Mouse (Mus musculus) hindbrain, embryonic 12.5 days (tissue): ENCODE measurements around the gene Hps5. TPM values are rescaled to one million over a fixed set of nuclear protein-coding genes. Genes with fewer than 3 reads are reported as not detected.
"Not testable (repeated sequence)": the region's sequence is repeated elsewhere in the genome, so short reads cannot be mapped to it uniquely, and the experiment has no call there.

Experiments
- ATAC-seq: fragments of 200-750 bp; cut with Nextera tagmentation; 2 replicates; pipeline ENCODE4 v1.8.0; 2017; ENCODE audit warnings: moderate TSS enrichment; ENCODE audit not compliant: low FRiP score
- H3K27ac ChIP-seq: fragments of 300-500 bp; sonication (generic); 2 replicates; pipeline ENCODE4 v1.5.1; 2016; ENCODE audit warnings: mild to moderate bottlenecking
- H3K27me3 ChIP-seq: fragments of 300-500 bp; sonication (generic); 2 replicates; pipeline ENCODE4 v1.6.1; 2016; ENCODE audit warnings: mild to moderate bottlenecking
- H3K36me3 ChIP-seq: fragments of 300-500 bp; sonication (generic); 2 replicates; pipeline ENCODE4 v1.6.1; 2016; ENCODE audit warnings: mild to moderate bottlenecking
- H3K4me1 ChIP-seq: fragments of 300-500 bp; sonication (generic); 2 replicates; pipeline ENCODE4 v1.6.1; 2016
- H3K4me2 ChIP-seq: fragments of 300-500 bp; sonication (generic); replicated peaks from 2 replicates; pipeline ENCODE4 v1.6.1; 2016; ENCODE audit warnings: mild to moderate bottlenecking
- H3K4me3 ChIP-seq: fragments of 300-500 bp; sonication (generic); 2 replicates; pipeline ENCODE4 v1.5.1; 2016; ENCODE audit warnings: mild to moderate bottlenecking
- H3K9ac ChIP-seq: fragments of 300-500 bp; sonication (generic); 2 replicates; pipeline ENCODE4 v1.6.1; 2016; ENCODE audit warnings: mild to moderate bottlenecking, moderate library complexity
- H3K9me3 ChIP-seq: fragments of 300-500 bp; sonication (generic); replicated peaks from 2 replicates; pipeline ENCODE4 v1.6.1; 2016; ENCODE audit warnings: mild to moderate bottlenecking
- WGBS: fragments of 180-500 bp; shearing (Covaris S2); methylation state at CpG from one replicate; pipeline ENCODE4 v1.1.7; 2016; 5-methylcytosine and 5-hydroxymethylcytosine counted together
- polyA plus RNA-seq: library from polyadenylated mRNA; unstranded; fragments of >200 nt; fragmentation: Nextera tagmentation; extraction: Ambion mirVana; gene quantifications from 2 replicates; pipeline ENCODE4 v1.2.1, GENCODE M21; 2016

Hps5 gene
- polyA plus RNA-seq, 1 experiment from 2014 or later, result 28.9 TPM

DNA sequence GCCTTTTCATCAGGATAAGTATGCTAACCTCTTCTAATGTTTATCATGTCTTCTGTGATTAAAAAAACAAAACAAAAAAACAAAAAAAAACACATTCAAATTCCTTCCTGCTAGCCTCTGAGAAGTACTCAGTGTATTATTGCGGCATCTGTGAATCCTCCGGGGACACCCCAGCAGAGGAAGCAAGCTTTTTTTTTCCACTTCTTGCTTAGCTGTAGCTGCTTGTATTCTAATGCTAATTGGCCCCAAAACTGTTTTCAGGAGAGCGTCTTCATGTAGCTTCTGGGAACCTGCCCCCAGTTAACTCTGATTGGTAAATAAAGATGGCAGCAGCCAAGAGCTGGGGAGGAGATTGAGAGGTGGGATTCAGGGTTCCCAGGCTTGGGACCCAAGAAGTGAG is 47.4 kb downstream of the Hps5 start:
- H3K4me1 ChIP-seq, result no peaks in the 10 kb centered on the region; the same call in 1 of the 2 replicates
- no peaks in the 10 kb centered on the region for H3K27me3 ChIP-seq
- 37% methylated on average over 3 of the region's 3 CpGs for WGBS
- H3K36me3 ChIP-seq, result no peaks in the 10 kb centered on the region
- no peak for ATAC-seq
- no peaks in the 10 kb centered on the region for H3K9me3 ChIP-seq
- H3K4me2 ChIP-seq, result no peak overlapping the region
- H3K9ac ChIP-seq, result no peak overlapping the region
- H3K4me3 ChIP-seq, result no peak overlapping the region
- no peak overlapping the region for H3K27ac ChIP-seq

DNA sequence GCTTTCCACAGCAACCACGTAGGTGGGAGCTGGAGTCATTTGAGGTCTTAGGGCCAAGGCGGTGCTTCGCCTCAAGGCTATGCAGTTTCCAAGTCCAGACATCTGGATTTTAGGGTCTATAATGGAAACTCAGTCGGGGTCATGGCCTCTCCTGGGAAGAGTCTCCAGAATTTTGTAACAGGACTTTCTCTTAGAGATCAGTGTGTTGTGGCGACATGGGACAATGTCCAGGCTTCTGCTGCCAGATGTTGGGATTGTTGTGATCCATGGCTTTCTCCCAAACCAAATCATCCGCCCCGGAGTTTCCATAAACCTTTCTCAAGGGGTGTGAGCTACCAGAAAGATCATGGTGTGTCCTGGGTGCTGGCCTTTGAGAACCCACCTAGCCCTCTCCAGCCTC is 49.5 kb downstream of the Hps5 start:
- Histone ChIP-seq H3K9me3 (no peaks in the 10 kb centered on the region), H3K9ac (no peak overlapping the region), H3K4me1 (no peaks in the 10 kb centered on the region), H3K36me3 (no peaks in the 10 kb centered on the region), H3K4me3 (no peak overlapping the region), H3K27ac (no peak overlapping the region), H3K4me2 (no peak overlapping the region), H3K27me3 (no peaks in the 10 kb centered on the region)
- 90% methylated on average over 7 of the region's 7 CpGs for WGBS
- ATAC-seq, result no peak

DNA sequence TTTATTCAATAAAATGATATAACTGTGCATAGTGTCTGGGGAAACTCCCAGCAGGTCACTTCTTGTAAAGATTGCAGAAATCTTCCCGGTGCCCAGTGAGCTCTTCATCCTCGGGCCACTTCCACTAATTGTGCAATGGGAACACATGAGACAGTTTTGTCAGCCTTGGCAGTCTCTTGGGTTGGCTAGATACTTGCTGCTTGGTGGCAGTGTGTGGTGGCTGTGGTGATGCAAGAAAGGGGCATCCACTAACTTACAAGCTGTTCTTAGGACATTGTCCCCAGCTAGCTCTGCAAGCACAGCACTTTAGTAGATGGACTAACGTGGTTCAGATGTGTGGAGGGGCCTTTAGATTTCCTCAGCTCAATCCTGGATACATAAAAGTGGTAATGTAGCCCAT is 50.0 kb downstream of the Hps5 start:
- 87% methylated on average over 3 of the region's 3 CpGs for WGBS

DNA sequence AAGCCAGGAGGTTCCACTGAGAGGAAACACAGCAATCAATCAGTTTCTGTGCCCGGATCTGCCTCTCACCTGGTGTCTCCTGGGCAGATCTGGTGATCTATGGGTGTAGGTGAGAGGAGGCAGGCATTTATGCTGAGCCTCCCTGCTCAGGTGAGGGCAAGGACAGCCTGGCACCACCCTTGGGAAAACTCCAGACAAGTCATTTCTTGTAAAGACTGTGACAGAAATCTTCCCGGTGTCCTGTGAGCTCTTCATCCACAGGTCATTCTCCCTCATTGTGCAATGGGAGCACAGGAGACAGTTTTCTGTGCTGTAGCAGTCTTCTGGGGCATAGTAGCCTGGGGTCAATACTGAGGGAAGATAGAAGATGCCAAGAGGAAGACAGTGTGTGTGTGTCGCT is 53.0 kb downstream of the Hps5 start, which contains the start of gene Saa1:
Gene Saa1, minus strand, starts transcription at position 101 of the 400 bp plus-strand sequence.
- not testable (repeated sequence) for H3K27me3 ChIP-seq, ATAC-seq, H3K4me3 ChIP-seq, H3K9me3 ChIP-seq, H3K4me2 ChIP-seq, H3K9ac ChIP-seq, H3K4me1 ChIP-seq, H3K27ac ChIP-seq, H3K36me3 ChIP-seq
- 85% methylated on average over 3 of the region's 3 CpGs for WGBS

More for the DNA sequence above, 50.0 kb downstream of the Hps5 start:
- Histone ChIP-seq H3K36me3 (no peaks in the 10 kb centered on the region), H3K4me2 (no peak overlapping the region), H3K9ac (no peak overlapping the region), H3K9me3 (no peaks in the 10 kb centered on the region), H3K4me3 (no peak overlapping the region), H3K4me1 (no peaks in the 10 kb centered on the region), H3K27ac (no peak overlapping the region), H3K27me3 (no peaks in the 10 kb centered on the region)
- ATAC-seq, result no peak

DNA sequence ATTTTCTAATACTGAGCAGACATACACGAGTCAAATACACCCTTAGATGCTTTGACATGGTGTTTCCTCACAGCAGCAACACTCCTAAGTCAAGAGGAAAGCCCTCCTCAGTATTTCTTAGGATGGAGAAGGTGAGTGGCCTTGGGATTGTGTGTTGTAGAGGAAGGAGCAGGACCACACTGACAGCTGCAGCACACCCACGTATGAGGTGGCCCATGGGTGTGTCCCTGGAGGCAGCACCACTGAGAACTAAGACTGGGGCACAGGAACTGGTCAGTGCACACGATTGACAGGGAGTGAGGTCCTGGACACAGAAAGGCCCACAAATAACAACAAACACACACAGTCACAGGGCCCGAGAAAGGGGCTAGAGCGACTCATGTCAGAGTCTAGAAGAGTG is 55.8 kb downstream of the Hps5 start:
- not testable (repeated sequence) for H3K36me3 ChIP-seq, ATAC-seq, H3K4me3 ChIP-seq, H3K9ac ChIP-seq, H3K9me3 ChIP-seq, H3K27me3 ChIP-seq, H3K27ac ChIP-seq, H3K4me1 ChIP-seq, H3K4me2 ChIP-seq
- WGBS, result 75% methylated on average over 5 of the region's 5 CpGs

DNA sequence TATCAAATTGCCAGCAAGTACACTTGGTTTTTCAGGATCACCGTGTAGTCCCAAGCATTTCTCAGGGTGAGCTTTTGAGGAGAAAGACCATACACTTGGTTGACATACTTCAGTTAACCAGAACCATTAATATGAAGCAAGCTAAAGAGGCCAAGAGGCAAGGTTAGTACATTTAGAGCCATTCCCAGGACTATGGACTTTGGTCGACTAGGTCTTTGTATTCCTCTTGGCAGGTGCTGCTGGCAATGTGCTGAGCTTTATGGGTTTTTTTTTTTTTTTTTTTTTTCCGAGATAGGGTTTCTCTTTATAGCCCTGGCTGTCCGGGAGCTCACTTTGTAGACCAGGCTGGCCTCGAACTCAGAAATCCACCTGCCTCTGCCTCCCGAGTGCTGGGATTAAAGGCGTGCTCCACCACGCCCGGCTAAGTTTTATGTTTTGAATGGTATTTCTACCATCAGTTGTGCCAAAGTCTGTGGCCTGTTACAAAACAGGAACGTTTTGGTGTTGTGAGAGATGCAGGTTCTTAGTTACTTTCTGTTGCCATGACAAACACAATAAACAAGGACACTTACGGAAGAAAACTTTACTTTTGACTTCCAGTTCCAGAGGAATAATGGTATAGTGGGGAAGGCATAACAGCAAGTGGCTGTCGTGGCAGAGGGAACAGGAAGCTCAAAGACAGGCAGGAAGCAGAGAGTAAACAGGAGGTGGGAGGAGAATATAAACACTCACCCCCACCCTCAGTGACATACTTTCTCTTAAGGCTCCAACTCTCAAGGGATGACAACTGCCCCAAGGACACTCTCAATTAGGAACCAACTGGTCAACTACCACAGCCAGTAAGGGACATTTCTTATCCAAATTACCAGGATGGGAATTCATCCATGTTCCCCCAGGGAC is 57.1 kb downstream of the Hps5 start:
- Histone ChIP-seq H3K4me2 (no peak overlapping the region), H3K36me3 (no peaks in the 10 kb centered on the region), H3K4me3 (no peak overlapping the region), H3K9ac (no peak overlapping the region), H3K27ac (no peak overlapping the region), H3K27me3 (no peaks in the 10 kb centered on the region), H3K9me3 (no peaks in the 10 kb centered on the region), H3K4me1 (no peaks in the 10 kb centered on the region)
- 86% methylated on average over 12 of the region's 12 CpGs for WGBS
- ATAC-seq, result no peak

DNA sequence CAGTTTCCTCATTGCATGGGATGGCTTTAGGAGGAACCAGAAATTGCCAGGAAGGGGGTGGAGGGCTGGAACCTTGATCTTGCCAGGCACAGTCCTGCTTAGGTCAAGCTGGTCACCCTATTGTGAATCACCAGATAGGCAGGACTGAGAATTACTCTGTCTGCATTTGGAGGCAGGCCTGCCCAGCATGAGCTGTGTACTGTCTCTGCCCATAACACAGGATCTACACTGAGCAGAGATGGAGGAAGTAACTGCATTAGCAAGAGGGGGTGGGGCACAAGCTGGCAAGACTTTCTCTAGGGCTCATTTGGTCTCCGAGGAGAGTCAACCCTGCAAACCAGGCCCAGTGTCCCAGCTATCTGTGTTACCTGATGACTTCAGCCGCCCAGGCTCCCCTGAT is 60.9 kb downstream of the Hps5 start:
- Histone ChIP-seq H3K4me2 (no peak overlapping the region), H3K9ac (no peak overlapping the region), H3K27ac (no peak overlapping the region), H3K4me1 (no peaks in the 10 kb centered on the region), H3K36me3 (no peaks in the 10 kb centered on the region), H3K9me3 (no peaks in the 10 kb centered on the region), H3K27me3 (no peaks in the 10 kb centered on the region), H3K4me3 (no peak overlapping the region)
- 85% methylated on average over 2 of the region's 2 CpGs for WGBS
- no peak for ATAC-seq

DNA sequence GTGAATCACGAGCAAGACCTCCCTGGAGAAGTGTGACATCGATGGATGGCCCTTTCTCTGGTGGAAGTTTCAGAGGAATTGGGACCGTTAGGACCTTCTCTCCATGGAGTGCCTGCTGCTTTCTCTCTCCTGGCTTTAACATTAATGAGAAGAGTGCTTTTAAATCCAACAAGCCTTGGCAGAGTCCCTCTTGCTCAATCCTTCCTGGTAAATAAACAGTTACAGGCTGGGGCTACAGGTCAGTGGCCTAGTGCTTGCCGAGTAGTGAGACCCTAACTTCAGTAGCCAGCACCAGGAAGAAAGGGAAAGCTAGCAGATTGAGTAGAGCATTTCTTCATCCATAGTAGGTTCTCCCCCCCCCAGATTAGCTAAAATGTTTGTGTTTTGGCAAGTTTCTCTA is 63.4 kb downstream of the Hps5 start, which contains the start of gene Saa4:
Gene Saa4, minus strand, starts transcription at position 146 of the 400 bp plus-strand sequence.
- Histone ChIP-seq H3K27ac (no peak within 1 kb of the TSS), H3K9me3 (no peaks in the 10 kb centered on the region), H3K4me1 (no peaks in the 10 kb centered on the region), H3K4me2 (no peak within 1 kb of the TSS), H3K4me3 (no peak within 1 kb of the TSS), H3K9ac (no peak within 1 kb of the TSS), H3K36me3 (no peaks in the 10 kb centered on the region), H3K27me3 (no peaks in the 10 kb centered on the region)
- WGBS, result 80% methylated on average over 4 of the region's 4 CpGs
- no peak for ATAC-seq

DNA sequence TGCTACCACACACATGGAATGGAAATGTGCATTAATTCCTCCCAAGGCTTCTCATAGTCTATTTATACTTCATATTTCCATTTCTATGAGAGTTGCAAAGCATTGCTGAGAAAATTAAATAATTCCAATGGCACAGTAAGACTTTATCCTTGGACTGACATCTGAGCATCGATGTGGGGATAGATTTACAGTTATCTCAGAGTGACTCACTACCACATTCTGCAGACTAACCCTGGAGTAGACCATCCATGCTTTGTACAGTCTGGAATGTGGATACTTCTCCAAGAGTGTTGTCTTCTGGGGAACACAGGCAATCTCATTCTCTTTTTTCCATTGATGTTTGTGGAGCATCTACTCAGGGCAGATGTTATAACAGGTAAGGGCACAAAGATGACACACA is 68.3 kb downstream of the Hps5 start:
- Histone ChIP-seq H3K27me3 (0 out of 2 replicates have a peak, but pooled peaks cover 3% of the 10 kb centered on the region), H3K4me2 (no peak overlapping the region), H3K9me3 (no peaks in the 10 kb centered on the region), H3K36me3 (no peaks in the 10 kb centered on the region), H3K4me3 (no peak overlapping the region), H3K4me1 (no peaks in the 10 kb centered on the region), H3K9ac (no peak overlapping the region), H3K27ac (no peak overlapping the region)
- 81% methylated on average over 1 of the region's 1 CpGs for WGBS
- ATAC-seq, result no peak

DNA sequence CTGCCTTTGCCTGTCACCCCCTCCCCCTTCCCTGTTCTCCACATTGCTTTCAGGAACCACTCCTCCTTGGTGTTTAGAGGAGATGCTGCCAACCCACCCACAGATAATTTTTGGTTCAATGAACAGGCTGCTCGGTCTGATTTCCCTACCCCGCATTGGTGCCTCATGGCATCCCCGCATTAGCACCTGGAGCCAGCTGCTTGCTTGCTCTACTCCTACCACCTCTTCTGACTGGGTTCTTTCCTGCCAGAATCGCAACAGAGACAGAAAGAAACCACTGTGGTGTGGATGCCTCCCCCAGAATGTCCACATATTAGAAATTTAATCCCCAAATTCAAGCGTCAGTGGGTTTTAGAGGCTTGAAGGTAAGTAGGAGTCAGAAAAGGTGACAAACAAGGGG is 71.5 kb downstream of the Hps5 start:
- H3K36me3 ChIP-seq, result no peaks in the 10 kb centered on the region
- no peaks in the 10 kb centered on the region for H3K4me1 ChIP-seq
- H3K27me3 ChIP-seq, result 0 out of 2 replicates have a peak, but pooled peaks cover 5% of the 10 kb centered on the region
- 77% methylated on average over 5 of the region's 5 CpGs for WGBS
- no peak overlapping the region for H3K4me2 ChIP-seq
- ATAC-seq, result no peak
- no peak overlapping the region for H3K27ac ChIP-seq
- no peaks in the 10 kb centered on the region for H3K9me3 ChIP-seq
- no peak overlapping the region for H3K4me3 ChIP-seq
- no peak overlapping the region for H3K9ac ChIP-seq

DNA sequence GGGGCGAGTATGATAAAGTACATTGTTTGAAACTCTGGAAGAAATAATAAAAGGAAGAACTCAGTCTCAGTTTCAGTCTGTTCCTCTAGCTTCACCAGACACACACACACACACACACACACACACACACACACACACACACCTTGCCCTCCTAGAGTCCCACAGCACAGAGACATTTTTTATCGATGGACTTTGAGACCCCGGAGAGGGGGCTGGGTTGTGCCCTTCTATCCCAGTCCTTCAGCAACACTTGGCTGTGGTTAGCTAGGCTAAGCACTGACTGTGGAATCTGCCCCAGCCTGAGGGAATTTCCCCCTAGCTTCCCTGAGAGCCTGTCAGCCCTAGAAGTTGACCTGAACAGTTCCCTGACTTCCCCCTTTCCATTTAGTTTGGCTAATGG is 72.0 kb downstream of the Hps5 start:
- Histone ChIP-seq H3K9ac (no peak overlapping the region), H3K4me2 (no peak overlapping the region), H3K27me3 (0 out of 2 replicates have a peak, but pooled peaks cover 5% of the 10 kb centered on the region), H3K27ac (no peak overlapping the region), H3K4me1 (no peaks in the 10 kb centered on the region), H3K9me3 (no peaks in the 10 kb centered on the region), H3K4me3 (no peak overlapping the region), H3K36me3 (no peaks in the 10 kb centered on the region)
- no peak for ATAC-seq
- 90% methylated on average over 3 of the region's 3 CpGs for WGBS

DNA sequence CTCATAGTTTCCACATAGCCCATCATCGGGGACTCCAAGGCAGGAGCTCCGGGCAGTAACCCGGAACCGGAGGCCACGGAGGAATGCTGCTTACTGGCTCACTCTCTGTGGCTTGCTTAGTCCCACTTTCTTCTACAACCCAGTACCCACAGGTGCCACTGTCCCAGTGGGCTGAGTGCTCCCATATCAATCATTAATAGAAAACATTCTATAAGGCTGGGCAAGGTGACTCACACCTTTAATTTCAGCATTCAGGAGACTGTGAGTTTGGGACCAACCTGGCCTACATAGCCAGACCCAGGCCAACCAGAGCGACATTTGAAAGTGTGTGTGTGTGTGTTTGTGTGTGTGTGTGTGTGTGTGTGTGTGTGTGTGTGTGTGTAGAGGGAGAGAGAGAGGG is 72.5 kb downstream of the Hps5 start:
- no peaks in the 10 kb centered on the region for H3K36me3 ChIP-seq
- H3K9me3 ChIP-seq, result no peaks in the 10 kb centered on the region
- WGBS, result 95% methylated on average over 6 of the region's 6 CpGs
- H3K27ac ChIP-seq, result no peak overlapping the region
- 0 out of 2 replicates have a peak, but pooled peaks cover 5% of the 10 kb centered on the region for H3K27me3 ChIP-seq
- no peak overlapping the region for H3K4me2 ChIP-seq
- no peak overlapping the region for H3K4me3 ChIP-seq
- ATAC-seq, result no peak
- no peak overlapping the region for H3K9ac ChIP-seq
- H3K4me1 ChIP-seq, result no peaks in the 10 kb centered on the region

DNA sequence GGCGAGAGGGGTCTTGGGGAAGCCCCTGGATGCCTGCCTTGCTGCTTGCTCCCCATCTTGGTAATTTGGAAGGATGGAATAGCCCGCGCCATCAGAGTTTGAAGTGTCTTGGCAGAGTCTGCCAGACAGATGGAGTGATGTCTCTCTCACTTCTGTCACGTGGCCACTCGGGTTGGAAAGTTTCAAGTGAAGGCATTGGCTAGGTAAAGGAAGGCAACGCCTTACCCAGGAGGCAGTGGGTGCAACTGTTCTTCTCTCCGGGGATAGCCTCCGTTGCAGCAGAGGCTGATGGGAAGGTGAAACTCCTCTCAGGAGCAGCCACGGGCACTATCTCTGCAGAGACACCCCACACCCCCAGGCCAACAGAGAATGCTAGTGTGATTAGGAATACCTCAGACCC is 75.4 kb downstream of the Hps5 start:
- H3K4me3 ChIP-seq, result no peak overlapping the region
- H3K4me2 ChIP-seq, result no peak overlapping the region
- H3K9me3 ChIP-seq, result no peaks in the 10 kb centered on the region
- H3K27ac ChIP-seq, result no peak overlapping the region
- WGBS, result 77% methylated on average over 9 of the region's 9 CpGs
- H3K36me3 ChIP-seq, result no peaks in the 10 kb centered on the region
- H3K27me3 ChIP-seq, result 0 out of 2 replicates have a peak, but pooled peaks cover 5% of the 10 kb centered on the region
- no peaks in the 10 kb centered on the region for H3K4me1 ChIP-seq
- no peak for ATAC-seq
- no peak overlapping the region for H3K9ac ChIP-seq
